Mouse (Mus musculus): ENCODE data around the gene Ak8.

DNA sequence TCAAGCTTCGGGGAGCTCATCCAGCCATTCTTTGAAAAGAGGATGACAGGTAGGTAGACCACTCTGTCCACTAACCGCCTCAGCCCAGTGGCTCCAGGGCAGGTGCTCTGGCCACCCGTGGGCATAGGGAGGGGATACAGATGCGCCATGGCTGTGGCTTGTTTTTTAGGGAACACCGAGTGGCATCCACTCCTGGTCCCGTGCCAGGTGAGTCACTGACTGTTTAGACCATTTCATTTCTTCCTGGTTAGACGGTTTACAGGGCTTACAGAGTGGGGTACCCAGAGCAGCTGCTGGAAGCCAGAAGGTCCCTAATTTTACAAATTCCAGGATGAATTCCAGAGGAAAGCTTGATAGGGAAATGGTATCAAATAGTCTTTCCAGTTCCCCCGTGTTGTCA is 42.7 kb downstream of the Ak8 start:
- TF ChIP-seq POLR2A (IDR thresholded peaks at IDR 0.05; ENCODE audit: low read depth, low read length) (no peak), CTCF (IDR thresholded peaks at IDR 0.05; ENCODE audit: extremely low read depth, insufficient read length, insufficient replicate concordance, low read depth, low read length) (no peak)

Measured in small intestine, adult 2 months (tissue).